Mouse (Mus musculus): ENCODE results near the gene Pabpn1. TPM values are rescaled to one million over a fixed set of nuclear protein-coding genes. Genes with fewer than 3 reads are reported as not detected.
A peak's percentile ranks its signal among the peaks of the same experiment; 100 is the strongest.

The Pabpn1 gene
- polyA plus RNA-seq (2012; rRNA removed): 111 and 114 TPM in 2 replicates

- Histone ChIP-seq H3K4me3 (ENCODE audit: insufficient read depth, low read depth, low read length) (no peak within 1 kb of the TSS), H3K27ac (ENCODE audit: insufficient read depth, low read depth, low read length) (peak within 1 kb of the TSS; percentile 27), H3K4me1 (ENCODE audit: control insufficient read depth, insufficient read depth, low read length) (peaks cover 7% of the 10 kb centered on the region; the same call in 1 of the 2 replicates), H3K36me3 (ENCODE audit: control insufficient read depth, insufficient read depth, low read length) (peaks cover 8% of the 10 kb centered on the region; the same call in 1 of the 2 replicates), H3K27me3 (replicated peaks; ENCODE audit: control insufficient read depth, insufficient read depth, low read length) (no peaks in the 10 kb centered on the region)
- TF ChIP-seq CTCF (conservative IDR thresholded peaks at IDR 0.05; ENCODE audit: insufficient read depth, insufficient read length, low read depth, low read length): no peak
- no peak for DNase-seq
- WGBS: 94% methylated on average over 3 of the region's 3 CpGs
These were observed at the start of gene Pabpn1 for GRCm38 (mm10) chr14:54892200-54892599. Gene Pabpn1, plus strand, starts transcription at chr14:54892500.

- Histone ChIP-seq H3K4me1 (ENCODE audit: control insufficient read depth, insufficient read depth, low read length) (peaks cover 3% of the 10 kb centered on the region; the same call in 1 of the 2 replicates), H3K36me3 (ENCODE audit: control insufficient read depth, insufficient read depth, low read length) (no peaks in the 10 kb centered on the region), H3K27me3 (replicated peaks; ENCODE audit: control insufficient read depth, insufficient read depth, low read length) (no peaks in the 10 kb centered on the region), H3K4me3 (ENCODE audit: insufficient read depth, low read depth, low read length) (no peak overlapping the region), H3K27ac (ENCODE audit: insufficient read depth, low read depth, low read length) (peak overlapping the region; percentile 84; the same call in 1 of the 2 replicates)
- no peak for TF ChIP-seq POLR2A (IDR thresholded peaks at IDR 0.05; ENCODE audit: low read depth, low read length)
- 0 out of 2 replicates have a peak, but pooled peaks have one; percentile 19 for TF ChIP-seq CTCF (conservative IDR thresholded peaks at IDR 0.05; ENCODE audit: insufficient read depth, insufficient read length, low read depth, low read length)
- peak; percentile 64 for DNase-seq
- WGBS: 0% methylated on average over 4 of the region's 4 CpGs
These were observed 48.8 kb upstream of the Pabpn1 start for GRCm38 (mm10) chr14:54843461-54843860.

GRCm38 (mm10) chr14:54855726-54856125, 36.6 kb upstream of the Pabpn1 start:
- WGBS: 83% methylated on average over 3 of the region's 3 CpGs
- Histone ChIP-seq H3K36me3 (ENCODE audit: control insufficient read depth, insufficient read depth, low read length) (no peaks in the 10 kb centered on the region), H3K4me3 (ENCODE audit: insufficient read depth, low read depth, low read length) (no peak overlapping the region), H3K27me3 (replicated peaks; ENCODE audit: control insufficient read depth, insufficient read depth, low read length) (no peaks in the 10 kb centered on the region), H3K4me1 (ENCODE audit: control insufficient read depth, insufficient read depth, low read length) (no peaks in the 10 kb centered on the region; the same call in 1 of the 2 replicates), H3K27ac (ENCODE audit: insufficient read depth, low read depth, low read length) (no peak overlapping the region)
- TF ChIP-seq POLR2A (IDR thresholded peaks at IDR 0.05; ENCODE audit: low read depth, low read length): no peak
- no peak for TF ChIP-seq CTCF (conservative IDR thresholded peaks at IDR 0.05; ENCODE audit: insufficient read depth, insufficient read length, low read depth, low read length)
- DNase-seq: no peak

GRCm38 (mm10) chr14:54856703-54857102, 35.6 kb upstream of the Pabpn1 start:
- H3K36me3 ChIP-seq (ENCODE audit: control insufficient read depth, insufficient read depth, low read length): no peaks in the 10 kb centered on the region
- no peak for DNase-seq
- H3K4me3 ChIP-seq (ENCODE audit: insufficient read depth, low read depth, low read length): no peak overlapping the region
- H3K4me1 ChIP-seq (ENCODE audit: control insufficient read depth, insufficient read depth, low read length): no peaks in the 10 kb centered on the region; the same call in 1 of the 2 replicates
- no peak for TF ChIP-seq CTCF (conservative IDR thresholded peaks at IDR 0.05; ENCODE audit: insufficient read depth, insufficient read length, low read depth, low read length)
- no peak for TF ChIP-seq POLR2A (IDR thresholded peaks at IDR 0.05; ENCODE audit: low read depth, low read length)
- H3K27ac ChIP-seq (ENCODE audit: insufficient read depth, low read depth, low read length): no peak overlapping the region
- 83% methylated on average over 7 of the region's 7 CpGs for WGBS
- H3K27me3 ChIP-seq (replicated peaks; ENCODE audit: control insufficient read depth, insufficient read depth, low read length): no peaks in the 10 kb centered on the region

GRCm38 (mm10) chr14:54857891-54858290, 34.4 kb upstream of the Pabpn1 start:
- Histone ChIP-seq H3K27ac (ENCODE audit: insufficient read depth, low read depth, low read length) (no peak overlapping the region), H3K4me1 (ENCODE audit: control insufficient read depth, insufficient read depth, low read length) (no peaks in the 10 kb centered on the region; the same call in 1 of the 2 replicates), H3K36me3 (ENCODE audit: control insufficient read depth, insufficient read depth, low read length) (no peaks in the 10 kb centered on the region), H3K4me3 (ENCODE audit: insufficient read depth, low read depth, low read length) (no peak overlapping the region), H3K27me3 (replicated peaks; ENCODE audit: control insufficient read depth, insufficient read depth, low read length) (no peaks in the 10 kb centered on the region)
- DNase-seq: no peak
- TF ChIP-seq POLR2A (IDR thresholded peaks at IDR 0.05; ENCODE audit: low read depth, low read length): no peak
- TF ChIP-seq CTCF (conservative IDR thresholded peaks at IDR 0.05; ENCODE audit: insufficient read depth, insufficient read length, low read depth, low read length): no peak
- 85% methylated on average over 9 of the region's 9 CpGs for WGBS

GRCm38 (mm10) chr14:54860511-54860910, 31.8 kb upstream of the Pabpn1 start:
- WGBS: 36% methylated on average over 2 of the region's 2 CpGs
- no peak for TF ChIP-seq POLR2A (IDR thresholded peaks at IDR 0.05; ENCODE audit: low read depth, low read length)
- peak; percentile 83 for TF ChIP-seq CTCF (conservative IDR thresholded peaks at IDR 0.05; ENCODE audit: insufficient read depth, insufficient read length, low read depth, low read length)
- peak; percentile 72 for DNase-seq

GRCm38 (mm10) chr14:54863501-54864312, 28.6 kb upstream of the Pabpn1 start:
- Histone ChIP-seq H3K27ac (ENCODE audit: insufficient read depth, low read depth, low read length) (peak overlapping the region; percentile 83), H3K4me3 (ENCODE audit: insufficient read depth, low read depth, low read length) (peak overlapping the region; percentile 84), H3K4me1 (ENCODE audit: control insufficient read depth, insufficient read depth, low read length) (no peaks in the 10 kb centered on the region; the same call in 1 of the 2 replicates), H3K36me3 (ENCODE audit: control insufficient read depth, insufficient read depth, low read length) (no peaks in the 10 kb centered on the region), H3K27me3 (replicated peaks; ENCODE audit: control insufficient read depth, insufficient read depth, low read length) (no peaks in the 10 kb centered on the region)
- peak; percentile 97 for DNase-seq
- TF ChIP-seq CTCF (conservative IDR thresholded peaks at IDR 0.05; ENCODE audit: insufficient read depth, insufficient read length, low read depth, low read length) (0 out of 2 replicates have a peak, but pooled peaks have one; percentile 6), POLR2A (IDR thresholded peaks at IDR 0.05; ENCODE audit: low read depth, low read length) (peak; percentile 25)
- under 1% methylated on average over 56 of the region's 56 CpGs for WGBS

More at GRCm38 (mm10) chr14:54860511-54860910, 31.8 kb upstream of the Pabpn1 start:
- no peaks in the 10 kb centered on the region; the same call in 1 of the 2 replicates for H3K4me1 ChIP-seq (ENCODE audit: control insufficient read depth, insufficient read depth, low read length)
- no peak overlapping the region for H3K4me3 ChIP-seq (ENCODE audit: insufficient read depth, low read depth, low read length)
- H3K36me3 ChIP-seq (ENCODE audit: control insufficient read depth, insufficient read depth, low read length): no peaks in the 10 kb centered on the region
- H3K27me3 ChIP-seq (replicated peaks; ENCODE audit: control insufficient read depth, insufficient read depth, low read length): no peaks in the 10 kb centered on the region
- no peak overlapping the region for H3K27ac ChIP-seq (ENCODE audit: insufficient read depth, low read depth, low read length)

All from kidney, adult 2 months (tissue).